Mouse (Mus musculus): Measurements from ENCODE around the gene Tjap1. TPM values are rescaled to one million over a fixed set of nuclear protein-coding genes. Genes with fewer than 3 reads are reported as not detected.
A peak's percentile ranks its signal among the peaks of the same experiment; 100 is the strongest.

The Tjap1 gene
- 27.0 and 29.6 TPM in 2 replicates for polyA plus RNA-seq (2015; fragmentation: Nextera tagmentation; extraction: Ambion mirVana)

DNA sequence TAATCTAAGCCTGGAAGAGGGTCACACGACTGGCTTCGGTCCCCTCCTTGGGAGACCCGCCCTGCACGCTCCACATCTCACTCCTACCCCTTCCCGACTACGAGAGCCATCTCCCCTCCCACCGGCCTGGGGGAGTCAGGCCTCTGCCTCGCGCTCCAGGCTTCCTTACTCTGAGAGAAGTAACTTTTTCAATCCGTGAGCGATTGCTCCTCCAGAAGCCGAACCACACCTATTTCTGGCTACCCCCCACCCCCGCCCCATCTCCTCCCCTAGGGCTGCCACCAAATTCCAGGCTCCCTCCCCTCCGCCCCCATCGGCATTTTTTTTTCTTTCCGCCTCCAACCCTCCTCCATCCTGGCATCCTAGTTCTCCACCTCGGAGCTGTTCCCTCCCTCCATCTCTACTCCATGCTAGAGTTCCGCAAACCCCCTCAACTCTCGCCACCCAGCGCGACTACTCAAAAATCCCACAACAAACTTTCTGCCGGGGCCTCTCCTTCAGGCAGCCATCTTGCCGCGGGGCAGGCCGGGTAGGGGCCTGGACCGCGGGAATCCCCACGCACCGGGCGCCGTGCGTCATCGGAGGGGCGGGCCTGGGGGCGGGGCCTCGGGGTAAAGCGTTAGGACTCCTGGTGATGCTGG lies at the start of gene Tjap1:
Gene Tjap1, minus strand, starts transcription at position 544 of the 641 bp plus-strand sequence.
- Histone ChIP-seq H3K4me3 (ENCODE audit: low read length) (peak within 1 kb of the TSS; percentile 72), H3K9ac (ENCODE audit: low read depth, low read length) (peak within 1 kb of the TSS; percentile 84), H3K4me1 (ENCODE audit: control insufficient read depth, insufficient read depth, low read length) (peaks cover 15% of the 10 kb centered on the region), H3K4me2 (ENCODE audit: low read depth, low read length) (peak within 1 kb of the TSS; percentile 78), H3K27me3 (replicated peaks; ENCODE audit: control insufficient read depth, insufficient read depth, low read length) (no peaks in the 10 kb centered on the region), H3K36me3 (ENCODE audit: control insufficient read depth, insufficient read depth, low read length) (no peaks in the 10 kb centered on the region; the same call in 1 of the 2 replicates), H3K9me3 (ENCODE audit: control insufficient read depth, low read length) (no peaks in the 10 kb centered on the region), H3K27ac (ENCODE audit: low read length) (peak within 1 kb of the TSS; percentile 80)
- ATAC-seq: peak; percentile 97
- WGBS: 1% methylated on average over 37 of the region's 37 CpGs

DNA sequence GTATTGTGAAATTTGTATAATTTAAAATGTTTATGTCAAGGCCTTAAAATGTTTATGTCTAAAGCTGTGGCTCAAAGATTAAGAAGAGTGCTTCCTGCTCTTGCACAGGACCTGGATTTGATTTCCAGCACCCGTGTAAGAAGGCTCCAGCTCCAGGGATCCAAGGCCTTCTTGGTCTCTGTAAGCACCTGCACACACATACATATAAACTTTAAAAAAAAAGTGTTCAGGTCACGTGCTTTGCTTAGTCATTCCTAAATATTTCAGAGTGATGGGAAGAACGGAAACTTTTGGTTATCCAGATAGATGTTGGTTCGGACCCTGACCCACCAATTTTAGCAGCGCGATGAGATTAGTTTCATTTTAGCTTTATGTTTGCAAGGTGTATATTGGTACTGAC lies 45.9 kb upstream of the Tjap1 start:
- Histone ChIP-seq H3K9me3 (ENCODE audit: control insufficient read depth, low read length) (no peaks in the 10 kb centered on the region), H3K4me3 (ENCODE audit: low read length) (peak overlapping the region; percentile 84; the same call in 1 of the 2 replicates), H3K4me2 (ENCODE audit: low read depth, low read length) (peak overlapping the region; percentile 88), H3K9ac (ENCODE audit: low read depth, low read length) (no peak overlapping the region), H3K36me3 (ENCODE audit: control insufficient read depth, insufficient read depth, low read length) (no peaks in the 10 kb centered on the region), H3K4me1 (ENCODE audit: control insufficient read depth, insufficient read depth, low read length) (0 out of 2 replicates have a peak, but pooled peaks cover 7% of the 10 kb centered on the region), H3K27me3 (replicated peaks; ENCODE audit: control insufficient read depth, insufficient read depth, low read length) (no peaks in the 10 kb centered on the region), H3K27ac (ENCODE audit: low read length) (no peak overlapping the region)
- ATAC-seq: no peak
- 64% methylated on average over 6 of the region's 6 CpGs for WGBS

DNA sequence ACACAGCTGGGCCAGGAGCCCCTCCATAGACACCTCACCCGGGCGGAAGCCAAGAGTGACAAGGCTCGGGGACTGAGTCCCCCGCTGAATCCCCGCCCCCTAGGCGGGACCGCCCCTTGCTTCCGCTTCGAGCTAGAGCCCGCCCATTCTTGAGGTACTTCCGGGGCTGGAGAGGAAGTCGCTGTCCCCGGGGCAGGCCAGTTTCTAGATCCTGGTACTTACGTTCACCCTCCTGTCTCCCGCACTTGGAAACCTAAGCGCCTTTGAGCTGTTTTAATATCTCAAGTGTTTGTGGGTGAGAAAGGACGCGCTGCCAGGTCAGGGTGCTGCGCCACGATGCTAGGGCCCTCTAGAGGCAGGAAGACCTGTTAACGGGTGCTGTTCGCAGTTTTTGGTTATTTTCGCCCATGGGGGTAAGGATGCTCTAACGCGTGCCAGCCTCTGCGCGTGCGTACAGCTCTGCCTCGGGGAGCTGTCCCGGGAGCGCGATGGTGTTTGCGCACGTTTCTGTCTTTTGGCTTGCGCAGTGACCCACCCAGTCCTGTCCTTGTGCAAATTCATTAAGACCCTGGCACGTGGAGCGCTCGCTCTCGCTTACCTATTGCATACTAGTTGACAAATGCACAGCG lies 45.2 kb upstream of the Tjap1 start, which contains the start of gene Abcc10:
Gene Abcc10, minus strand, starts transcription at position 447 of the 629 bp plus-strand sequence.
- WGBS: under 1% methylated on average over 40 of the region's 40 CpGs
- Histone ChIP-seq H3K9me3 (ENCODE audit: control insufficient read depth, low read length) (no peaks in the 10 kb centered on the region), H3K36me3 (ENCODE audit: control insufficient read depth, insufficient read depth, low read length) (no peaks in the 10 kb centered on the region), H3K27ac (ENCODE audit: low read length) (peak within 1 kb of the TSS; percentile 94), H3K4me1 (ENCODE audit: control insufficient read depth, insufficient read depth, low read length) (0 out of 2 replicates have a peak, but pooled peaks cover 7% of the 10 kb centered on the region), H3K4me2 (ENCODE audit: low read depth, low read length) (peak within 1 kb of the TSS; percentile 88), H3K9ac (ENCODE audit: low read depth, low read length) (peak within 1 kb of the TSS; percentile 93), H3K27me3 (replicated peaks; ENCODE audit: control insufficient read depth, insufficient read depth, low read length) (no peaks in the 10 kb centered on the region), H3K4me3 (ENCODE audit: low read length) (peak within 1 kb of the TSS; percentile 84)
- peak; percentile 99 for ATAC-seq

DNA sequence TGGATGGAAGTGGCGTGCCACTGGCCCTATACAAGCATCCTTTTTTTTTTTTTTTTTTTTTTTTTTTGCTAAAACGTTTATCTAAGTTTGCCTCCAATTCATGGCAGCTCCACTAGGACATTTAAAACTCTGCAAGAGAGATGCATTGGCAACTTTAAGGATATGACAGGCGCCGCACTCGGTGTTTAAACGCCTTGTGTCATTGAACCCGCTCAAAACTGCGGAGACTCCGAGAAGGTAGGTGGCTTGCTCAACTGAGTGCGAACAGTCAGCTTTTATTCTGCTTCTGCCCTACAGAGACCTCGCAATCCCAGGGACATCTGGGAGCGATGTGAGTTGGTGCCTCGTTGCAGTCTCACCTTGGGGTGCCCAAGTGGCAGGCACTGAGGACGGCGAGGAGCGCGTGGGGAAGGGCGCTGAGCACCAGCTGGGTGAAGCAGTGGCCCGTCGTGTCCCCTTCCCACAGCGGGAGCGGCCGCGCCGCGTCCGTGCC lies 44.6 kb upstream of the Tjap1 start:
- Histone ChIP-seq H3K27me3 (replicated peaks; ENCODE audit: control insufficient read depth, insufficient read depth, low read length) (no peaks in the 10 kb centered on the region), H3K36me3 (ENCODE audit: control insufficient read depth, insufficient read depth, low read length) (no peaks in the 10 kb centered on the region), H3K27ac (ENCODE audit: low read length) (peak overlapping the region; percentile 94), H3K9me3 (ENCODE audit: control insufficient read depth, low read length) (no peaks in the 10 kb centered on the region), H3K9ac (ENCODE audit: low read depth, low read length) (peak overlapping the region; percentile 93), H3K4me3 (ENCODE audit: low read length) (peak overlapping the region; percentile 84), H3K4me1 (ENCODE audit: control insufficient read depth, insufficient read depth, low read length) (0 out of 2 replicates have a peak, but pooled peaks cover 7% of the 10 kb centered on the region), H3K4me2 (ENCODE audit: low read depth, low read length) (peak overlapping the region; percentile 88)
- 3% methylated on average over 27 of the region's 27 CpGs for WGBS
- peak; percentile 67 for ATAC-seq

DNA sequence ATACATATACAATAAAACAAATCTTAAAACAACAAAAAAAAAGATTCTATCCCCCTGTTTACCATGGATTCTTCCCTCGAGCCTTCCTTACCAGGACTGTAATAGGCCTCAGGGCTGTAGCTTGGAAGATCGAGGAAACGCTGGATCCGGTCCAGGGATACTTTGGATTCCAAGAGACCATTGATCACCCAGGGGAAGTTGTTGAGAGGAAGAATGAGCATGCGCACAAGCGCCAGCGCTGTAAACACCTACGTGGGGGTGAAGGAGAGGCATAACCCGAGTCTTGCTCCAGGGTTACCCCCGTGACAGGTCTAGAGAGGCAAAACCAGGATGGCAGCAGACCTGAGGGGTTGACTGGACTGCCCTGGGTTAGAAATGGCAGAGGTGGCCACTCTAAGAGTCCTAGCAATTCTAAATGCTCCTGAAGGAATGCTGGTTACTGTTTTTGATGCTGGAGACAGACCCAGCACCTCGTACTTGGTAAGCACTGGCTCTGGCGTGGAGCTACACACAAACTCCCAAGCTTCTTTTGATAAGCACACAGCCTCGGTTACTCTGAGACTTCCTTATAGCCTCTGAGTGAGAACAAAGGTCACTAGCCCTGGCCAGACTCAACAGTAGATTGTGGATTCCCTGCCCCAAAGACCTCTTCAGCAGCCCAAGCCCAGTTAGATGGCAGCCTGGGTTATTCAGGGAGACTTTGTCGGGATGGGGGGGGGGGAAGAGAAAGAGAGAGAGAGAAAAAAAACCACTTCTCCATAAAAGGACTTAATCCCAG lies 39.4 kb upstream of the Tjap1 start:
- Histone ChIP-seq H3K9me3 (ENCODE audit: control insufficient read depth, low read length) (no peaks in the 10 kb centered on the region), H3K4me1 (ENCODE audit: control insufficient read depth, insufficient read depth, low read length) (0 out of 2 replicates have a peak, but pooled peaks cover 4% of the 10 kb centered on the region), H3K4me2 (ENCODE audit: low read depth, low read length) (no peak overlapping the region), H3K4me3 (ENCODE audit: low read length) (no peak overlapping the region), H3K27me3 (replicated peaks; ENCODE audit: control insufficient read depth, insufficient read depth, low read length) (no peaks in the 10 kb centered on the region), H3K36me3 (ENCODE audit: control insufficient read depth, insufficient read depth, low read length) (peaks cover 3% of the 10 kb centered on the region; the same call in 1 of the 2 replicates), H3K9ac (ENCODE audit: low read depth, low read length) (no peak overlapping the region), H3K27ac (ENCODE audit: low read length) (peak overlapping the region; percentile 58)
- ATAC-seq: peak; percentile 91
- 77% methylated on average over 14 of the region's 14 CpGs for WGBS

DNA sequence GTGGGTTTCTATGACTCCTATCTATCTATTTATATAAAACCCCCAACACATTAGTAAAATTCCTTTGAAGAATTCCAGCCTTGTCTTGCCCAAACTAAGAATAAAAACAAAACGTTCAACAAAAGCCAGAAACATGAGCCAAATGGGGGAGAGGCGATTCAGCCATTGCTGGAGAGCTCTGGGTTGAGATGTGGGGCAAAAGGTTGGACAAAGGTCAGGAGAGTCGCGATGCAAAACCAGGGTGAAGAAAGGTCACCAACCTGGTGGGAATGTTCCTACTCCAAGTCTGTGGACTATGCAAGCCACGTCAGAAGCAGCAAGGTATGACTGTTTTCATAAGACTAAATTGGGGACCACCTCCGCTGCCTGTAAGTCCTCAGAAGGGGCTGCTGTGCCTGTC lies 37.7 kb upstream of the Tjap1 start:
- WGBS: 65% methylated on average over 6 of the region's 6 CpGs
- no peak overlapping the region for H3K9ac ChIP-seq (ENCODE audit: low read depth, low read length)
- ATAC-seq: no peak
- no peaks in the 10 kb centered on the region for H3K9me3 ChIP-seq (ENCODE audit: control insufficient read depth, low read length)
- no peak overlapping the region for H3K4me2 ChIP-seq (ENCODE audit: low read depth, low read length)
- no peak overlapping the region for H3K4me3 ChIP-seq (ENCODE audit: low read length)
- H3K27me3 ChIP-seq (replicated peaks; ENCODE audit: control insufficient read depth, insufficient read depth, low read length): no peaks in the 10 kb centered on the region
- no peak overlapping the region for H3K27ac ChIP-seq (ENCODE audit: low read length)
- peaks cover 3% of the 10 kb centered on the region; the same call in 1 of the 2 replicates for H3K36me3 ChIP-seq (ENCODE audit: control insufficient read depth, insufficient read depth, low read length)
- H3K4me1 ChIP-seq (ENCODE audit: control insufficient read depth, insufficient read depth, low read length): no peaks in the 10 kb centered on the region

DNA sequence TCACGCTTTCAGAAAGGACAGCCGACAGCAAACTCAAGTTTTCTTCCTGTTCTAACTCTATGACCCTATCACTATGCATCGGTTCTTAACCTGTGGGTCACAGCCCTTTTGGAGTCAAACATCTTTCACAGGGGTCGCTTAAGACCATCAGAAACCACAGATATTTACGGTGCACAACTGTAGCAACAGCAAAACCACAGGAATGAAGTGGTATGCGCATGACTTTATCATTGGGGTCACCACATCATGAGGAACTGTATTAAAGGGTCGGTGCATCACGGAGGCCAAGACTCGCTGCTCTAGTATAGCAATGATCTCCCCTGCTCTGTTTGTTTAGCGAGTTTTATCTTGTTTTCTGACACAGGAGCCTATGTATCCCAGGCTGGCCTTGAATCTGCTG lies 33.0 kb upstream of the Tjap1 start:
- Histone ChIP-seq H3K4me1 (ENCODE audit: control insufficient read depth, insufficient read depth, low read length) (no peaks in the 10 kb centered on the region), H3K27ac (ENCODE audit: low read length) (no peak overlapping the region)
- whole genome bisulfite sequencing: 83% methylated on average over 10 of the region's 10 CpGs

DNA sequence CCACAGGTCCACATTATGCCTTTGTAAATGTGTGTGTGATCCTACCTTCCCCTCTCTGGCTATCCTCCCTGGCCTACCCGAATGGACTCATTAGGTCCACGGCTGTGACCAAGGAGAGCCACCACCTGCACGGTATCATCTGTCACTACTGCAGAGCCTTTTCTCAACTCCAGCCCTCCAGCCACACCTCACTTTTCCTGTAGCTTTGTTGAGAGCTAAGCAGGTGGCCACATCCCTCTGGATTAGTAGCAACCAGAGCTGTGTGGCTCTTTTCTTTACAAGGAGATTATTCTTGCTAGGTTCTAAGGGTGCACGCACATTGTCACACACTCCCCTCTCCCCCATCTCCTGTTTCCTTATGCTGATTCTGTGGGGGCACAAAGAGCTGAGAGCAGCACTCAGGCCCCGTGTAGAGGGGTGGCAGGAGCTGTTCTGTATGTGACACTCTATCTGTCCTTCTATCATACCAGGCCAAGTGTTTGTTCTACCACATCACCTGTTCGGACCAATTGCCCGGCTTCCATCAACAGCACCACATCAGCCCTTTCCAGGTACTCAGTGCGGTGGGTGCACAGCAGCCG lies 30.4 kb upstream of the Tjap1 start:
- Histone ChIP-seq H3K9me3 (ENCODE audit: control insufficient read depth, low read length) (no peaks in the 10 kb centered on the region), H3K4me2 (ENCODE audit: low read depth, low read length) (no peak overlapping the region), H3K36me3 (ENCODE audit: control insufficient read depth, insufficient read depth, low read length) (no peaks in the 10 kb centered on the region), H3K27me3 (replicated peaks; ENCODE audit: control insufficient read depth, insufficient read depth, low read length) (no peaks in the 10 kb centered on the region), H3K27ac (ENCODE audit: low read length) (no peak overlapping the region), H3K4me3 (ENCODE audit: low read length) (no peak overlapping the region), H3K4me1 (ENCODE audit: control insufficient read depth, insufficient read depth, low read length) (no peaks in the 10 kb centered on the region), H3K9ac (ENCODE audit: low read depth, low read length) (no peak overlapping the region)
- no peak for ATAC-seq
- 88% methylated on average over 9 of the region's 9 CpGs for WGBS

More for the DNA sequence above, 33.0 kb upstream of the Tjap1 start:
- Histone ChIP-seq H3K27me3 (replicated peaks; ENCODE audit: control insufficient read depth, insufficient read depth, low read length) (no peaks in the 10 kb centered on the region), H3K4me3 (ENCODE audit: low read length) (no peak overlapping the region), H3K4me2 (ENCODE audit: low read depth, low read length) (no peak overlapping the region), H3K9me3 (ENCODE audit: control insufficient read depth, low read length) (no peaks in the 10 kb centered on the region), H3K9ac (ENCODE audit: low read depth, low read length) (no peak overlapping the region), H3K36me3 (ENCODE audit: control insufficient read depth, insufficient read depth, low read length) (peaks cover 2% of the 10 kb centered on the region; the same call in 1 of the 2 replicates)
- ATAC-seq: no peak
